Mouse (Mus musculus): ENCODE measurements around the gene S100pbp. TPM values are rescaled to one million over a fixed set of nuclear protein-coding genes. Genes with fewer than 3 reads are reported as not detected.

S100pbp gene
- polyA plus RNA-seq (2012; rRNA removed), result 38.3 and 42.0 TPM in 2 replicates

DNA sequence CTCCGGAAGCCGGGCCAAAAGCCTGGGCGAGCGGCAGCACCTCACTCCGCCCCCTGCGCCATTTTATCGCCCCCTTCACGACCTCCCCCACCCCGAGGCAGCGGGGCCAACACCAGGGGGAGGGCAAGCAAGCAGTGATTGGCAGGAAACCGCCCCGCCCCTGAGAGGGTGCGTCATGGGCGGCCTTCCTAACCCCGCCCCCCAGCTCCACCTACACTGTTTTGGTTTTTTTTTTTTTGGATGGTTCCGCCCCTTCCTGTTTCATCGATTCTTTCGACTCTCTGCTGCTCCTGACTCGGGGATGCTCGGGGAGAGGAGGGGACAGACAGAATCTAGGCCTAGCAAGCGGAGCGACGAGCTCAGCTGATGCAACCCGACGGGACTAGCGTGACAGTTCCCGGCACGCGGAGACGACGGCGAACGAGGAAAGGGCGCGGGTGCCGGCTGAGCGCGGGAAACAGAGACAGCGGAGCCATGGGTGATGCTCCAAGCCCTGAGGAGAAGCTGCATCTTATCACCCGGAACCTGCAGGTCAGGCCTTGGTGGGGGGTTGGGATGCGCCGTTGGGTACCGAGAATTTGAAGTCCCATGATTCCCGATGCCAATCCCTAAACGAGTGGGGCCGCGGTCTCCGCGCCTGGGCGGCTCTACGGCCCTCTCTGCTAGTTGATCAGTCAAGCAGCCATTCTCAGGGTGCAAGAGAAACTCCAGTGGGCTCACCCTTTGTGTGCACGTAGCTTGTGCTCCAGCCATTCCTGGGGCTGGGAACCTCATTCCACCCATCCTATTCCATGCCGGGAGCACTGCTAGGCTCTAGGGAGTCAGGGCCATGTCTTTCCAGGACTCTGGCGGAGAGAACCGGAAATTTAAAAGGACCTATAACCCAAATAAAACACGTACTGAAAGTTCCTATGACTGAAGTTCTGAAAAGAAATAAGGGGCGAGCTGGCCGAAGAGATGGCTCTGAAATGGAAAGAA is at the start of gene S100pbp, which contains the start of gene Yars:
Gene S100pbp, minus strand, starts transcription at position 186 of the 978 bp plus-strand sequence.
Gene Yars, plus strand, starts transcription at position 219 of the 978 bp plus-strand sequence.
- TF ChIP-seq CTCF (IDR thresholded peaks at IDR 0.05; ENCODE audit: borderline replicate concordance, extremely low read depth, insufficient read depth, insufficient read length), result no peak
- TF ChIP-seq POLR2A (IDR thresholded peaks at IDR 0.05; ENCODE audit: borderline replicate concordance, extremely low read depth, insufficient read depth, insufficient read length, poor library complexity, severe bottlenecking), result peak; percentile 36; the same call in 1 of the 2 replicates
- DNase-seq (ENCODE audit: low read depth), result peak; percentile 99

DNA sequence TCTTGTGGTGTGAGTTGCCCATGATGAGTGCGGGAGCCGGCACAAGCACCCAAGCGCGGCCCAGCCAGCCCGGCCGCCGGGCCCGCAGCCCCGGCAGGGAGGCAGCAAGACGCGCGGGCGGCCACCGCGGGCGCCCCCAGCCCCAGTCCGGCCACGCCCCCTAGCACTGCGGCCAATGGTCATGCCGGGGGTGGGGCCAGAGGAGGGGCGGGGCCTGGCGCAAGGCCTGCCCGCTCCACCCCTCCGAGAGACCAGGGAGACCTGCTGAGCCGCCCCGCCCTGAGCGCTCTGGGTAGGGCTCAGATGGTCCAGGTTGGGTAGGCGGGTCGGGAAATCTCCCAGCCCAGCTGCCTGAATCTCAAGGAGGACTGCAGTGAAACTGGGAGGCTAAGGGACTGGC is 49.5 kb upstream of the S100pbp start:
- peak; percentile 91 for DNase-seq (ENCODE audit: low read depth)
- TF ChIP-seq CTCF (IDR thresholded peaks at IDR 0.05; ENCODE audit: borderline replicate concordance, extremely low read depth, insufficient read depth, insufficient read length) (no peak), POLR2A (IDR thresholded peaks at IDR 0.05; ENCODE audit: borderline replicate concordance, extremely low read depth, insufficient read depth, insufficient read length, poor library complexity, severe bottlenecking) (peak; percentile 84)

DNA sequence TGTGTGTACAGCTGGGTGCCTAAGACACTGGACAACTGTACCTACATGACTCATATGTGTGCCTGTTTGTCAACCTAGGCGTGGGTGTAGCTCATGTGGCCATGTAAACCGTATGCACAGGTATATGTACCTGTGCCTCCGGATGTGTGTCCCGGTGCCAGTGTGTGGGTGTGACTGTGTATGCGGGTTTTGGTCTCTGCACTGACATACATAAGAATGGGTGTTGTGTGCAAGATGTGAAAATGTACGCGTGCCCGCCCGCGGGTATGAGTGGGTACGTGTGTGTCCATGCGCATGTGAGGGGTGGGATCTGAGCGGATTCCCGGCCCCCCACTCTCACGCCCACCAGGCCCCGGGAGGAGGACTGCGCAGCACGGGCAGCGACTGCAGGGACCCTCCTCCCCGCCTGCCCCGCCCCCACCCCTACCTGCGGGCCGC is 49.1 kb upstream of the S100pbp start:
- DNase-seq (ENCODE audit: low read depth), result peak; percentile 57

DNA sequence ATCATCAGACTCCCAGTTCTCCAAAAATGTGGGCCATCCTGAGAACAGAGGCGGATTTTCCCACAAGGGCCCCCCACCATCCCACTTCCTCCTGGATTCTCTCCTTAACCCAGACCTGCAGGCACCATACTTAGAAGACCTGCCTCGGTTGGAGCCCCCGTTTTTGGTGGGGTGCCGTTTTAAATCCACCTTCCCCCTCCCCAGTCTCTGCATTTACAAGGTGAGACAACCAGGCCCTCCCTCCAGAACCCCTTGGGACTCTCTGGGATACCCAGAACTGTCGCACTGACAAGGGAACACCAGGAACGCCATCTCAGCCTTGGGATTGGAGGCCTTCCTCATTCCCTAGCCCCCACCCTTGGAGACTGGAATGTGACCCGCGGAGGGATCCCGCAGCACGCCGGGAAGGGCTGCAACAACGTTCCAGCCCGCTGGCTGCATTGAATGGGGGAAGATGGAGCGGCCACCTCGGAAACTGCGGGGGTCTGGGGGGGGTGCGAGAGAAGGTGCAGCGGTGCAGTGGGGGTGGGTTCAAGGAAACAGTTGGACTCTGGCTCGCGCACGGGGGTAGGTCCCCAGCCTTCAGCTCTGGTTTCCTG is 48.4 kb upstream of the S100pbp start:
- DNase-seq (ENCODE audit: low read depth), result peak; percentile 64
- TF ChIP-seq POLR2A (IDR thresholded peaks at IDR 0.05; ENCODE audit: borderline replicate concordance, extremely low read depth, insufficient read depth, insufficient read length, poor library complexity, severe bottlenecking) (no peak), CTCF (IDR thresholded peaks at IDR 0.05; ENCODE audit: borderline replicate concordance, extremely low read depth, insufficient read depth, insufficient read length) (no peak)

More for the DNA sequence above, 49.1 kb upstream of the S100pbp start:
- TF ChIP-seq POLR2A (IDR thresholded peaks at IDR 0.05; ENCODE audit: borderline replicate concordance, extremely low read depth, insufficient read depth, insufficient read length, poor library complexity, severe bottlenecking), result no peak
- TF ChIP-seq CTCF (IDR thresholded peaks at IDR 0.05; ENCODE audit: borderline replicate concordance, extremely low read depth, insufficient read depth, insufficient read length), result no peak

DNA sequence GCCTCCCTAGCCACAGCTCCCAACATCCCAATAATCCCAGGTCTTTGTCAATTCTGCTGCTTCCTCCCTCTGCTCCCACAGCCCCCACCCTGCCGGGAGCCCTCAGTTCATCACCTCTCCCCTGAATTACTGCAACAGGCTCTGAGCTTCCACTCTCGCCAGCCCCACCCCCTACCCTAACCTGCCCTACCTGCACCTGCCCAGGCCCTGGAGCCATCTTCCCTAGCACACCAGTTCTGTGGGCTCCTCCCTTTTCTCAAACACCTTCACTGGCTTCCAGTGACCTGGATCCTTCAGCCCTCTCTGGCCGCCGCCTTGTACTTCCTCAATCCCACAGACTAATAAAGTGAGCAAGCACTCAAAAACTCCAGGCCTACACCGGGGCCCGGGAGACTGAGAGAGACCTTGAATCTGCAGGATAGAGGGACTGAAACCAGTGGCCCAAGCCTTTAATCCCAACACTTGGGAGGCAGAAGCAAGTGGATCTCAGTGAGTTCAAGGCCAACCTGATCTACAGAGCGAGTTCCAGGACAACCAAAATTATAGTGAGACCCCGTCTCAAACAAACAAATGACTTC is 46.8 kb upstream of the S100pbp start:
- TF ChIP-seq POLR2A (IDR thresholded peaks at IDR 0.05; ENCODE audit: borderline replicate concordance, extremely low read depth, insufficient read depth, insufficient read length, poor library complexity, severe bottlenecking), result no peak
- TF ChIP-seq CTCF (IDR thresholded peaks at IDR 0.05; ENCODE audit: borderline replicate concordance, extremely low read depth, insufficient read depth, insufficient read length), result no peak
- DNase-seq (ENCODE audit: low read depth), result no peak

DNA sequence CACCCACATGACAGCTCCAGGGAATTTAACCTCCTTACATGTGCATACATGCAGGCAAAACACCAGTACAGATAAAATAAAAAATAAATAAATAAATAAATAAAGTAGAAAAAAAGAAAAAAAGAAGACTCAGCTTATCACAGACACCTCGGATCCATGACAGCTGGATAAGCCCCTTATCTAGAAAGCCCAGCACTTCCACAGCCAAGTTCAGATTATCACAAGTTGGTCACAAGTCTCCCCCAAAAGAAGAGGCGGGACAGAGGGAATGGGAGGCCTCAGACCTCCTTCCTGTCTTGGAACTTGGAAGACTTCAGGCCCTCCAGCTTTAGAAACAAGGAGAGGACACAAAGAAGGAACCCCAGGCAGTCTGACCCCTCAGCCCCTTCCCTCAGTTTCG is 45.6 kb upstream of the S100pbp start:
- no peak for DNase-seq (ENCODE audit: low read depth)
- no peak for TF ChIP-seq CTCF (IDR thresholded peaks at IDR 0.05; ENCODE audit: borderline replicate concordance, extremely low read depth, insufficient read depth, insufficient read length)
- no peak for TF ChIP-seq POLR2A (IDR thresholded peaks at IDR 0.05; ENCODE audit: borderline replicate concordance, extremely low read depth, insufficient read depth, insufficient read length, poor library complexity, severe bottlenecking)

DNA sequence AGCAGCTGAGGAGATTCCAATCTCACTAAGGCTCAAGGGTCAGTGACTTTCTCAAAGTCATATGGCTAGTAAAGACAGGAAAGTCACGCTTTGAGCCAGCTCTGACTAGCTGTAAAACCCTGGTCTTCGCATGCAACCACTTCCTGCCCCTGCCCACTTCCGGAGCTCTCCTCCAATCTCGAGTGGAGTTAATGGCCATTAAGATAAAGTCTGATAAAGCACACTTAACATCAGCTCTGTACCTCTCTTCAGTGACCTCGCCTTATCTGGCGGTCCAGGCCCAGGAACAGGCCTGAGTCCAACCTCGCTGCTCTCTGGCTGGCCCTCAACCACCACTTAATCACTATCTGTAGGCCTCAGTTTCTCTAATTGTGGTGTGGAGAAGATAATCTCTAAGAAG is 45.0 kb upstream of the S100pbp start:
- TF ChIP-seq CTCF (IDR thresholded peaks at IDR 0.05; ENCODE audit: borderline replicate concordance, extremely low read depth, insufficient read depth, insufficient read length) (no peak), POLR2A (IDR thresholded peaks at IDR 0.05; ENCODE audit: borderline replicate concordance, extremely low read depth, insufficient read depth, insufficient read length, poor library complexity, severe bottlenecking) (no peak)
- no peak for DNase-seq (ENCODE audit: low read depth)

DNA sequence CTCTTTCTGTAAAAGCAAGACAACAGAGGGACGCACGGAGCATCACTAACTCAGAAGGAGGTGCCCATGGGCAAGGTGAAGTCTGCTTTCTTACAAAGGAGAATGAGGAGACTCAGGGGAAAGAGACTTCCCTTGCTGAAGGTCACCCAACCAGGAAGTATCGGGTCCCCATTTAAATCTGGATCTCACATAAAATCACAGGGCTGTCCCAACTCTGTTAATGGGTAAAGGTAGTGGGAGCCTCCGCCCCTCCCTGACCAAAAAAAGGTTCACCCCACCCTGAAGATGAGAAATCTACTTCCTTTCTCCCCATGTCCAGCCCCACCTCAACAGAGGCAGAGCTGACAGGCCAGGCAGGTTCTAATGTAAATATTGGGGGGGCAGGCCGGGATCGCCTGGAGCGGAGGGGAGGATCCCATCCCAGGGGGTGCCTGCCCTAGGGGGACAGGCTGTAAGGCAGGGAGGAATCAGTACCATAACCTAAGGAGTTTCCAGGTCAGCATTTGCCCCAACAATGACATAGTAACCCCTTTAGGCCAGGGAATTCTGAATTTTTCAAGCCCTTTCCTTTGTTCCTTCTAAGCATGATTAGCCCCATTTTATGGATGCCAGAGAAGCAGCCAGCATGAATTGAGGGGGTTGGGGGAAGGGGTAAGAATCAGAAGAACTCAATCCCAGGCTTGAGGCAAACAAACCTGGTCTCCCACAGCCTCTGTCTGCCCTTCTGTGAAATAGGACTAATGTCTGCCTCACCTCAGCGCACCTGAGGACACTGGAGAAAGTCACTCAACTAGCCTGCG is 43.2 kb upstream of the S100pbp start:
- TF ChIP-seq POLR2A (IDR thresholded peaks at IDR 0.05; ENCODE audit: borderline replicate concordance, extremely low read depth, insufficient read depth, insufficient read length, poor library complexity, severe bottlenecking) (no peak), CTCF (IDR thresholded peaks at IDR 0.05; ENCODE audit: borderline replicate concordance, extremely low read depth, insufficient read depth, insufficient read length) (no peak)
- no peak for DNase-seq (ENCODE audit: low read depth)

DNA sequence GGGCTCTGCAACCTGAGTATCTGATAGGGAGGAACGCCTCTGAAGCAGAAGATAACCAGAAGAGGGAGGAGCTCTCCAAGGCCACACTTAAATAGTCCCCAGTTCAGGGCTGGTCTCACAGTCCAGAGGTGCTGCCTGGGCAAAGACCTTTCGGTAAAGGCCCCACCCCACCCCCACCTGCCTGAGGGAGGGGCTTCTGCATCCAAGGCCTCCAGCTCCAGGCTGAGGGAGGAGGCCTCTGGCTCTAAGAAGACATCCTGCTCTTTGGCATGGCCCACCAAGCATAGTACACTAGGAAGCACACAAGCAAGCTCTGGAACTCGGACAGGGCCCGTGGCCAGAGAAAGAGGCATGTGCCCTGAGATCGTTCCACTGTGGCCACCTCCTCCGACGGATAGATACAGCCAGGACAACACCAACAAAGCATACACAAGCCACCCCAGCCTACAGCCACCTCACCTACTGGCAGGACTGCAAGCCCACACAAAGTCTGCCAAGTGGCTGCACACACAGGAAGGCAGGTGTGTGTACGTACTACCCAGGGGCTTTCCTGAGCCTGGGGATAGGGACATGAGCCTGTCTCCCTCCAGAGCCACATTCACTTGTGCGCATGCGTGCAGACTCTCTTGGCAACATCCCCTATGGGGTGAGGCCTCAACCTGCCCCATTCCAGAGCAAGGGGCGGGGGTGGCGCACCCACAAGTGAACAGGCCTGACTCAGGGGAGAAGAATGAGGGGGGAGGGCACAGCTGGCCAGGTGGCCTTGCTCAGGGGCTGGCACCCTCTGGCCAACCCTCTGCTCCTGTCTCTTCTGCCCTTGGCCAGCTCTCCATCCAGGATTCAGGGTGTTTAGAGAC is 42.3 kb upstream of the S100pbp start:
- no peak for DNase-seq (ENCODE audit: low read depth)
- no peak for TF ChIP-seq POLR2A (IDR thresholded peaks at IDR 0.05; ENCODE audit: borderline replicate concordance, extremely low read depth, insufficient read depth, insufficient read length, poor library complexity, severe bottlenecking)
- TF ChIP-seq CTCF (IDR thresholded peaks at IDR 0.05; ENCODE audit: borderline replicate concordance, extremely low read depth, insufficient read depth, insufficient read length), result no peak

DNA sequence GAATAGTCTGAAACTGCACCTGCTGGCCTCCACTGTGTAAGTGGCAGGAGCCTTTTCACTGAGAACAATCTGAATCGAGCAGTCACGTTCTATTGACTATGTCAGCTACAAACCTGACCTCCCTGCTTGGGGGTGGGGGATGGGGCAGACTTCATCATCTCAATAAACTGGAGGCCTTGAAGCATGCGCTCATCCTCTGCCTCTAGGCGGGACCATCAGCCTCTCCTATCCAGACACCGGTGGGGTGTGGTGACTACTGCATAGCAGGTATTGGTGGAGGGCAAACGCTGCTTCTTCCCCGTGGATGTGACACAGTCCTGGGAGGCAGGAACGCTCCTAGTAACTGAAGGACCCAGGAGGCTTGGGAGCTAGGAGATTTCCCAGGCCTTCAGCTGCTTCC is 41.4 kb upstream of the S100pbp start:
- DNase-seq (ENCODE audit: low read depth), result no peak
- TF ChIP-seq CTCF (IDR thresholded peaks at IDR 0.05; ENCODE audit: borderline replicate concordance, extremely low read depth, insufficient read depth, insufficient read length), result no peak
- no peak for TF ChIP-seq POLR2A (IDR thresholded peaks at IDR 0.05; ENCODE audit: borderline replicate concordance, extremely low read depth, insufficient read depth, insufficient read length, poor library complexity, severe bottlenecking)

Measured in brain, embryonic 14.5 days (tissue).